Mouse (Mus musculus) liver, postnatal 0 days (tissue): ENCODE data around the gene Slc9c1.

Experiments used
- CTCF ChIP-seq: sonication (generic); IDR thresholded peaks from 2 replicates; pipeline ENCODE4 v1.5.1; 2016; ENCODE audit warnings: antibody characterized with exemption, low read depth
- EP300 ChIP-seq: IDR thresholded peaks from 2 replicates; pipeline ENCODE4 v1.6.1; 2016; ENCODE audit warnings: antibody characterized with exemption, low read depth, mild to moderate bottlenecking

- TF ChIP-seq CTCF (no peak), EP300 (no peak)
Observed at GRCm38 (mm10) chr16:45551579-45551978, 16.5 kb downstream of the Slc9c1 start.
